In genomic region chr19:40647319-40648158, GRCm38 (mm10) we compare ENCODE assay signal across 9 mouse cellular contexts. TPM values are rescaled to one million over a fixed set of nuclear protein-coding genes. Genes with fewer than 3 reads are reported as not detected.
DNase-seq lines count a peak whose midpoint lies in the region; ATAC-seq and TF ChIP-seq lines count a peak whose summit lies in the region.
"Had no signal": no experiment of that assay in that cellular context is flagged by ENCODE, and none has a peak within 500 bp of the region (broad histone marks: within the 10 kb centered on the region; RNA-seq: fewer than 3 reads in every experiment).

No protein-coding gene starts in this region.

- no peak for TF ChIP-seq POLR2A in liver, adult 2 months (IDR thresholded peaks at IDR 0.05; ENCODE audit: extremely low read depth, insufficient read depth, low read length)

- 19% methylated on average over 9 of the region's 9 CpGs for WGBS in liver, adult 2 months
- 69% methylated on average over 9 of the region's 9 CpGs for WGBS in forebrain, embryonic 16.5 days

- no peak overlapping the region for H3K4me2 ChIP-seq in forebrain, embryonic 16.5 days (ENCODE audit: low read length)

- no peaks in the 10 kb centered on the region for H3K36me3 ChIP-seq in liver, adult 2 months (ENCODE audit: control insufficient read depth, insufficient read depth, low read length)
- H3K36me3 ChIP-seq in forebrain, embryonic 16.5 days (ENCODE audit: control insufficient read depth, insufficient read depth) = no peaks in the 10 kb centered on the region

- H3K9ac ChIP-seq in liver, adult 2 months (ENCODE audit: low read depth, low read length) = no peak overlapping the region
- H3K9ac ChIP-seq in forebrain, embryonic 16.5 days (replicated peaks; ENCODE audit: low read depth, low read length) = no peak overlapping the region

- H3K9me3 ChIP-seq in forebrain, embryonic 16.5 days (ENCODE audit: control insufficient read depth, low read length) = no peaks in the 10 kb centered on the region

- TF ChIP-seq CTCF in liver, adult 2 months (IDR thresholded peaks at IDR 0.05; ENCODE audit: low read depth, low read length) = no peak

- no peaks in the 10 kb centered on the region for H3K79me2 ChIP-seq in liver, adult 2 months (ENCODE audit: control insufficient read depth, insufficient read depth, low read length)

- H3K4me1 ChIP-seq in liver, adult 2 months (ENCODE audit: control insufficient read depth, insufficient read depth, low read length) = 0 out of 2 replicates have a peak, but pooled peaks cover 2% of the 10 kb centered on the region
- H3K4me1 ChIP-seq in forebrain, embryonic 16.5 days (replicated peaks; ENCODE audit: control insufficient read depth, insufficient read depth, low read length) = no peaks in the 10 kb centered on the region

- no peak overlapping the region for H3K4me3 ChIP-seq in liver, adult 2 months (ENCODE audit: insufficient read depth, low read depth, low read length)
- H3K4me3 ChIP-seq in forebrain, embryonic 16.5 days (replicated peaks; ENCODE audit: low read length) = no peak overlapping the region

- DNase-seq in liver, adult 2 months (ENCODE audit: extremely low read depth, low read depth, low spot score) = peak; percentile 24
- no peak for DNase-seq in liver
- peak; percentile 69 to 76 for DNase-seq in heart, adult 18-20 months
- DNase-seq in kidney, adult 11 months = peak; percentile 63
- DNase-seq in lung, postnatal 36 days = peak; percentile 63
- no peak for DNase-seq in frontal cortex, postnatal 10 days (ENCODE audit: low spot score in 2 of 2)
- no peak for DNase-seq in spleen, postnatal 10 days (ENCODE audit: low spot score in 2 of 2)
- DNase-seq: layer of hippocampus, postnatal 36 days had no signal

- no peak for ATAC-seq in forebrain, embryonic 16.5 days

- H3K27ac ChIP-seq in liver, adult 2 months (replicated peaks; ENCODE audit: insufficient read depth, low read depth, low read length) = peak overlapping the region; percentile 28; the same call in 1 of the 2 replicates
- H3K27ac ChIP-seq in forebrain, embryonic 16.5 days (ENCODE audit: low read length) = no peak overlapping the region

- H3K27me3 ChIP-seq in liver, adult 2 months (ENCODE audit: control insufficient read depth, insufficient read depth, low read length) = no peaks in the 10 kb centered on the region
- H3K27me3 ChIP-seq in forebrain, embryonic 16.5 days (replicated peaks; ENCODE audit: control insufficient read depth, insufficient read depth, low read length) = no peaks in the 10 kb centered on the region

RNA-seq across cellular contexts. Expression of gene Entpd1, which starts 35.4 kb away (rescaled TPM):
- 4.6 TPM in 2 replicates for total RNA-seq in liver, adult 2 months (2014; rRNA removed)
- 1.6 and 1.8 TPM in 2 replicates for polyA plus RNA-seq in liver, adult 2 months (2012; rRNA removed)
- total RNA-seq in heart, adult 18-20 months (2021) = 10 to 100 TPM; 21.1 to 22.2 TPM
- polyA plus RNA-seq in forebrain, embryonic 16.5 days (2015; fragmentation: Nextera tagmentation; extraction: Ambion mirVana) = 7.8 and 8.5 TPM in 2 replicates

RNA-seq across cellular contexts. Expression of gene Tctn3, which starts 35.5 kb away (rescaled TPM):
- 0.37 and 1.1 TPM in 2 replicates for total RNA-seq in liver, adult 2 months (2014; rRNA removed)
- polyA plus RNA-seq in liver, adult 2 months (2012; rRNA removed) = 0.40 and 1.1 TPM in 2 replicates
- 1 to 10 TPM; 7.1 to 7.2 TPM for total RNA-seq in heart, adult 18-20 months (2021)
- polyA plus RNA-seq in forebrain, embryonic 16.5 days (2015; fragmentation: Nextera tagmentation; extraction: Ambion mirVana) = 13.3 and 14.2 TPM in 2 replicates

RNA-seq across cellular contexts. Expression of gene Aldh18a1, which starts 59.3 kb away (rescaled TPM):
- total RNA-seq in liver, adult 2 months (2014; rRNA removed) = 1.2 and 2.5 TPM in 2 replicates
- polyA plus RNA-seq in liver, adult 2 months (2012; rRNA removed) = 0.27 and 1.1 TPM in 2 replicates
- 1 to 10 TPM; 6.4 to 7.9 TPM for total RNA-seq in heart, adult 18-20 months (2021)
- polyA plus RNA-seq in forebrain, embryonic 16.5 days (2015; fragmentation: Nextera tagmentation; extraction: Ambion mirVana) = 83.4 and 85.1 TPM in 2 replicates

Comparison
In these comparisons a context has a peak if more than half of its experiments do, and no peak if none do; other contexts are left out.
1. DNase-seq: peak in liver, adult 2 months (single experiment), heart, adult 18-20 months (2 of 2), kidney, adult 11 months (single experiment) and lung, postnatal 36 days (single experiment); none in liver (single experiment), frontal cortex, postnatal 10 days (0 of 2) and spleen, postnatal 10 days (0 of 2).